ENCODE assay signal across 20 mouse cellular contexts in genomic region chr16:32712202-32712601, GRCm38 (mm10). TPM values are rescaled to one million over a fixed set of nuclear protein-coding genes. Genes with fewer than 3 reads are reported as not detected.
"Had no signal": no experiment of that assay in that cellular context is flagged by ENCODE, and none has a peak within 500 bp of the region (broad histone marks: within the 10 kb centered on the region; RNA-seq: fewer than 3 reads in every experiment).

No protein-coding gene starts in this region.

- H3K9me3 ChIP-seq: lung, embryonic 15.5 days; megakaryocyte, embryonic 14.5 days; midbrain, embryonic 12.5 days; neural tube, embryonic 12.5 days; stomach, embryonic 15.5 days had no signal

- H3K9ac ChIP-seq: liver, postnatal 0 days; lung, embryonic 15.5 days; midbrain, embryonic 12.5 days; neural tube, embryonic 12.5 days; stomach, embryonic 15.5 days had no signal

- ATAC-seq: liver, postnatal 0 days; lung, postnatal 0 days had no signal

- H3K27me3 ChIP-seq: lung, embryonic 15.5 days; midbrain, embryonic 12.5 days; neural tube, embryonic 12.5 days; stomach, embryonic 15.5 days had no signal

- H3K4me2 ChIP-seq: lung, embryonic 15.5 days; midbrain, embryonic 12.5 days; neural tube, embryonic 12.5 days; stomach, embryonic 15.5 days had no signal

- H3K4me3 ChIP-seq: lung, embryonic 15.5 days; megakaryocyte, embryonic 14.5 days; midbrain, embryonic 12.5 days; neural tube, embryonic 12.5 days; stomach, embryonic 15.5 days had no signal

- H3K36me3 ChIP-seq: lung, embryonic 15.5 days; midbrain, embryonic 12.5 days; neural tube, embryonic 12.5 days; stomach, embryonic 15.5 days had no signal

- DNase-seq: liver, postnatal 0 days; lung, adult 2 months; lung, postnatal 14 days; lung, postnatal 36 days; midbrain, embryonic 14.5 days; right cerebral cortex, postnatal 14 days; thymus, adult 2 months; thymus, postnatal 14 days; thymus, postnatal 36 days had no signal

- H3K27ac ChIP-seq: lung, embryonic 15.5 days; macrophage; midbrain, embryonic 12.5 days; neural tube, embryonic 12.5 days; stomach, embryonic 15.5 days; stomach, postnatal 0 days had no signal

- H3K4me1 ChIP-seq: midbrain, embryonic 12.5 days; neural tube, embryonic 12.5 days had no signal

RNA-seq across cellular contexts. Expression of gene Muc4, which starts 23.5 kb away (rescaled TPM):
- total RNA-seq: megakaryocyte progenitor cell, adult 5-6 weeks; midbrain, postnatal 0 days; monocyte, adult 5-6 weeks had no signal
- polyA plus RNA-seq: macrophage; midbrain, postnatal 0 days had no signal
